Mouse (Mus musculus) ES-E14 (cell line): ENCODE data around the gene Gm49321.

Experiments
- CHD2 ChIP-seq: IDR thresholded peaks from 2 replicates; pipeline ENCODE4 v1.6.1; 2014; ENCODE audit warnings: mild to moderate bottlenecking, low read depth, low read length, inconsistent platforms
- MAFK ChIP-seq: IDR thresholded peaks from 2 replicates; pipeline ENCODE4 v1.6.1; 2014; ENCODE audit warnings: mild to moderate bottlenecking, low read depth, low read length, inconsistent platforms; ENCODE audit not compliant: insufficient read depth

DNA sequence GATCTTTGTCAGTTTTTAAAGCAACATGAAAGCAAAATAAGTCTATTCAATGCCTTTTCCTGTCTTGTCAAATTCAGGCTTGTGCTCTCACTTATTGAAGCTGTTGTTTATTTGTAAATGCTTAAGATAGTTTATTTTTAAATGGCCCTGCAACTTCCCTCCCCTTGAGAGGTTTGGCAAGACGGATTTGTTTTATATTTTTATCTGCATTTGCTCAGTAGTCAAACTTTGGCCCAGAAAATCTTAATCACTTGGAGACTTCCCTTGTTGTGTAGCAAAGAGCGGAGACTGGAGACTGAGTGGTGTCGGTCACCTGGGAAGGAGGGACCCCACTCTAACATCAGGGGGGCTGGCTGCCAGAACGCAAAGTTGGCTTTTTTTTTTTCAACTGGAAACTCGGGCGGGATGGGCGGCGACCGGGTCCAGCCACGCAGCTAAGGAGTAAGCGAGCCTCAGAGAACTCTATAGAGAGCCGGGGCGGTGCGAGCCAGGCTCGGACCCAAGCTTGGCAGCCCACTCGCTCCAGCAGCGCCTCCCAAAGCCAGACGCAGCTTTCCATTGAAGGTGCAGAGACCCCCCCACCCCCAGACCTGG lies 30.3 kb upstream of the Gm49321 start:
- TF ChIP-seq MAFK, result no peak
- TF ChIP-seq CHD2, result no peak
